Mouse (Mus musculus) induced T-regulatory cell, adult 2 months (primary cell): ENCODE results near the gene Btg3.
A peak's percentile ranks its signal among the peaks of the same experiment; 100 is the strongest.
"Not testable (repeated sequence)": the region's sequence is repeated elsewhere in the genome, so short reads cannot be mapped to it uniquely, and the experiment has no call there.

Experiments
- DNase-seq: peaks from one replicate; pipeline ENCODE4 v3.0.0-alpha.2; 2012; ENCODE audit warnings: low read depth

Gene Btg3

GRCm38 (mm10) chr16:78376745-78377570 is at the start of gene Btg3:
Btg3 (minus strand) TSS chr16:78377192.
- peak; percentile 95 for DNase-seq

- no peak for DNase-seq
Observed at GRCm38 (mm10) chr16:78417733-78418132, 40.7 kb upstream of the Btg3 start.

- no peak for DNase-seq
Observed at GRCm38 (mm10) chr16:78416500-78416899, 39.5 kb upstream of the Btg3 start.

GRCm38 (mm10) chr16:78409991-78410390 is 33.0 kb upstream of the Btg3 start:
- DNase-seq = no peak

GRCm38 (mm10) chr16:78407855-78408254 is 30.9 kb upstream of the Btg3 start:
- no peak for DNase-seq

DNA sequence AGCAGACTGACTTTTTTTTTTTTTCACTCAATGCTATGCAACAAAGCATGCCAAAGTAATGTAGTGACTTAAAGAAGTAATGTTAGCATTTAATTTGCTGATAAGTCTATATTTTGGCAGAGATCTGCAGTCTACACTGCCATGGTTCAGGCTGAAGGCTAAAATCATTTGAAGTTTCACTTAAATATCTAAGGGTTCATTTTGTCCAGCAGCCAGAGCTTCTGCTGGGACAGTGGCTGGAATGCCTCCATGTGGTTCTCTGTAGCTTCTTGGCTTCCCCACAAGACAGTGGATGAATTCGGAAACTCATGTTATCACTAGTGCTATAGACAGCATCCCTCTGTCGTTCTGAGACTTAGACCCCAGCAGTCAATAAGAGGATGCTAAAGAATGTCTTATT is 29.7 kb upstream of the Btg3 start:
- DNase-seq = no peak

DNA sequence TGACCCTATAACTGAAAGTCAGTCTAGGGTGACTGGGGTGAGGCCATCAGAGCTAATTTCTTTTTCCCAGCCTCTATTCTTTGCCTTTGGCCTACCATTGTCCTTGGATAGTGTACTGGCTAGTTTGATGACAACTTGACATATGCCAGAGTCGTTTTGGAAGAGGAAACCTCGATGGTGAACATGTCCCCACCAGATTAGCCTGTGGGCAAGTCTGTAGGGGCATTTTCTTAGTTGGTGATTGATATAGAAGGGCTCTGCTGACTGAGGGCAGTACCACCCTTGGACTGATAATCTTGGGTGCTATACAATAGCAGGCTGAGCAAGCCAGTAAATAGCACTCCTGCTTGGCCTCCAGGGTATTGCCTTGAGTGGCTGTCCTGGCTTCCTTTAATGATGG is 25.3 kb upstream of the Btg3 start:
- DNase-seq = no peak

DNA sequence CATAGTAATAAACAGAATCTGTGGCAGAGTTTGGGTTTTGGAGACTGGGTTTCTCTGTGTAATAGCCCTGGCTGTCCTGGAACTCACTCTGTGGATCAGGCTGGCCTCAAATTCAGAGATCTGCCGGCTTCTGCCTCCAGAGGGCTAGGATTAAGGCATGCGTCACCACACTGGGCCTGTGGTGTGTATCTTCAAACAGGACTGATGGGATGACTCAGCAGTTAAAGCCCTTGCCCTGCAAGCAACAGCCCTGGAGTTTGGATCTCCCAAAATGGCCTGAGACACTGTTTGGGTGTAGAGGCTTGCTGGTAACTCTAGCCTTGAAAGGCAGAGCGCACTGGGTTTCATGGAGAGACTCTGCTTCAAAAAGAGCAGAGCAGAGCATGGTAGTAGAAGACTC is 22.4 kb upstream of the Btg3 start:
- DNase-seq = no peak

- no peak for DNase-seq
Observed at GRCm38 (mm10) chr16:78398734-78399133, 21.7 kb upstream of the Btg3 start.

- no peak for DNase-seq
Observed at GRCm38 (mm10) chr16:78391354-78391753, 14.4 kb upstream of the Btg3 start.

GRCm38 (mm10) chr16:78389986-78390385 is 13.0 kb upstream of the Btg3 start:
- no peak for DNase-seq

DNA sequence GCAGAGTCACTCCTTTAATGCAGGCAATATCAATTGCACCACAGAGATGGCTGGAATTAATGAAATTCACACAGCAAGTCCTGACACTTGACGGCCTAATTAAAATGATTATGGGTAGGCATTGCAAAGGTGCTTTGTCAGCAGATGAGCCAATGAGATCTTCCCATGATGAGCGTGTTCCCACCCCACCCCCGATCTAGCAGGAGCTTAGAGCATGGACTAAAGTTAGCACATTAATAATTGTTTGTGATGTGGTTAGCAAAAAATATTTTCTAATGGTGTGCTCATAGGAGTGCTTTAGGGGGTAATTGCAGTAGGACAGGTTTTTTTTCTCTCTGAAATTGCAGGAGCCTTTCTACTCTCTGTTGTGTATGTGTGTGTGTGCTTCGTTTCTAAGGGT is 12.1 kb upstream of the Btg3 start:
- DNase-seq = no peak

- no peak for DNase-seq
Observed at GRCm38 (mm10) chr16:78378493-78378892, 1.5 kb upstream of the Btg3 start.

GRCm38 (mm10) chr16:78375821-78376691 is 936 bp downstream of the Btg3 start:
- DNase-seq = peak; percentile 86

GRCm38 (mm10) chr16:78375222-78375621 is 1.8 kb downstream of the Btg3 start:
- DNase-seq = peak; percentile 71

DNA sequence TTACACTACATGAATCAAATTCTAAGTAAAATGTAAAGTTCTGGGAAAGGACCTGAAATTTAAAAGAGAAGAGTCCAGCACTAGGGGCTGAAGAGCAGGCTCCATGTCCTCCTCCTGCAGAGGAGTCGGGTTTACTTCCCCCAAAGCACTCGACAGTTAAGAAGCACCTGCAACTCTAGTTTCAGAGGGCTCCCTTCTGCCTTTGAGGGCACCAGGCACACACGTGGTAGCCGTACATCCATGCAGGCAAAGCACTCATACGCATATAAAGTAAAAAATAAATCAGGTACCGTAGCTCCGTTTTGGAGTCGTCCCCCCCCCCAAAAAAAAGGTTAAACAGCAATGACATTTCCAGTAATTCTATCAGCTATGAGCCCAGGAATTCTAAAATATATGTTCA is 3.2 kb downstream of the Btg3 start:
- DNase-seq = no peak

DNA sequence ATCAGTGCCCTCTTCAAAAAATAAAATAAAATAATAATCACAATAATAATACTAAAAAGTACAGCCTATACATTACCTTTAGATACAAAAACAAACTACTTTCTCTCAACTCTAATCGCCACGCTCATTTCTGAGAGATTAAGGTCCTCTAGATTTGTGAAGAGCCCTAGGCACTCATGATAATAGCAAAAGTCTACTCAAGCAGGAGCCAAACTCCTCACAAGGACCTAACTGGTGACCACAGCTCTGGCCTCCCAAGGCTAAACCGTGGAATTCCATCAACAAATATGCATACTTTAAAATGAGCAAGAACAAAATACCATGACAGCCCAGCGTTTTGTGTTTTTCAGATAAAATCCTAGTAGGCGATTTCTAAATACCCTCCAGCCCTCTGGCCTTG is 4.2 kb downstream of the Btg3 start:
- DNase-seq = no peak

DNA sequence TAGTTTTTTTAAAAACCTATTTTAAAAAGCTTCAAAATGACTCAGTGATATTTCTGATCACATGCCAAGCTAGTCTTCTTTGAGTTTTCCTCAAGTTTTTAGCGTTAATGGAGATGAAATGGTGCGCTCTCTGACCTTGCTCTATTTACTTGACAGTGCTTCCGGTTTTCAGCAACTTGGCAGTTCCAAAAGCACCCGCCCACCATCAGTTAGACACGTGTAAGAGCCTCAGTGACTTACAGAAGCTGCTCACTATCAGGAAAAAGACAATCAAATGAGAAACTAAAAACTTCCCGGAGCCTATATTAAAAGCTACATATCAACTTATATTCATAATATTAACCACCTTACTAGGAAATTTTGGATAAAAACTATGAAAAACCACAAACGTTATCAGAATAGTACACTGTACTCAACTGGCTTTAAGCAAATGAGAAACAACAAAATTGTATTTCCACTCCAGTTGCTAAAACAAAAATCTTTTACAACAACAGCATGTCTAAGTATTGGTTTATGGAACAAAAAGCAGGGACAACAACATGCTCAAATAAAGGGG is 5.4 kb downstream of the Btg3 start:
- DNase-seq = no peak

DNA sequence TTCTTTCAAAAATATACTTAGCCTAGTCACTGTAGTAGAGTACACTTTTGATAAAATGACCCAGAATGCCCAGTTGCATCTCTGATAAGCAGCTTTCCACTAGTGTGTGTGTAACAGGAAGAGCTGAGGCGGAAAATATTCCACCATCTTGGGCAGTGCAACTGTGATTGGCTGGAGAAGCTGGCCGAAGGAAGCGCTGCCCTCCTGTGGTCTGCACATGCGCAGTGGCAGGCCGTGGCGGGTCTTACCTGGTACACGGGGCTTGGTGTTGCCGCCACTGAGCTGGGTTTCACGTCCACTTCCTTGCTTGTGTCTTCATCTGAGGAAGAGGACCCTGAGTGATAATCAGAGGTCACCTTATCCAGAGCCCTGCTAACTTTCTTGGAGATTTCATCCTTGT is 12.4 kb downstream of the Btg3 start:
- not testable (repeated sequence) for DNase-seq

- DNase-seq = no peak
Observed at GRCm38 (mm10) chr16:78361466-78361865, 15.5 kb downstream of the Btg3 start.

- DNase-seq = peak; percentile 26
Observed at GRCm38 (mm10) chr16:78357757-78358156, 19.2 kb downstream of the Btg3 start.

DNA sequence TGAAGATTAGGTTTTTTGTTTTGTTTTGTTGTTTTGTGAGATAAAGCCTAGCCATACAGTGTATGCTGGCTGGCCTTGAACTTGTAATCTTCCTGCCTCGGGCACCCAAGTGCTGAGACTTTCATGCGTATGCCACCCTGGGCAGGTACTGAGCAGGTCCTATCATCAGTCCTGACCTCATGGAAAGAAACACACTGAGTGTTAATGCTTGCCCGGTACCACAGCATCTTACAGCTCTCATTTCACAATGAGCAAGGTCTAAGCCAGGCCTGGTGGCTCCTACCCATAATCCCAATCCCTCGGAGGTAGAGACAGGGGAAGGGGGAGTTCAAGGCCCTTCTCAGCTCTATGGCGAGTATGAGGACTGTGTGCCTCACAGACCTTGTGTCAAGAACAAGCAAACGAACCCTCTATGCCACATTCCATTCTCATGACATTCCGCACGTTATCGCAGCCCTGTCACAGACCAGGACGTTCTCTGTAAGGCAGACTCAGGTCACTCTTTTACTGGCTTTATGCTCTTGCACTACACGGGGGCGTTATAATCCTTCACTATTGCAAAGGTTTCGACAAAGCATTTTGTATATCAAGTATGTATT is 29.6 kb downstream of the Btg3 start:
- no peak for DNase-seq
